Mouse (Mus musculus): ENCODE data around the gene Unk.
A peak's percentile ranks its signal among the peaks of the same experiment; 100 is the strongest.

Gene Unk

DNA sequence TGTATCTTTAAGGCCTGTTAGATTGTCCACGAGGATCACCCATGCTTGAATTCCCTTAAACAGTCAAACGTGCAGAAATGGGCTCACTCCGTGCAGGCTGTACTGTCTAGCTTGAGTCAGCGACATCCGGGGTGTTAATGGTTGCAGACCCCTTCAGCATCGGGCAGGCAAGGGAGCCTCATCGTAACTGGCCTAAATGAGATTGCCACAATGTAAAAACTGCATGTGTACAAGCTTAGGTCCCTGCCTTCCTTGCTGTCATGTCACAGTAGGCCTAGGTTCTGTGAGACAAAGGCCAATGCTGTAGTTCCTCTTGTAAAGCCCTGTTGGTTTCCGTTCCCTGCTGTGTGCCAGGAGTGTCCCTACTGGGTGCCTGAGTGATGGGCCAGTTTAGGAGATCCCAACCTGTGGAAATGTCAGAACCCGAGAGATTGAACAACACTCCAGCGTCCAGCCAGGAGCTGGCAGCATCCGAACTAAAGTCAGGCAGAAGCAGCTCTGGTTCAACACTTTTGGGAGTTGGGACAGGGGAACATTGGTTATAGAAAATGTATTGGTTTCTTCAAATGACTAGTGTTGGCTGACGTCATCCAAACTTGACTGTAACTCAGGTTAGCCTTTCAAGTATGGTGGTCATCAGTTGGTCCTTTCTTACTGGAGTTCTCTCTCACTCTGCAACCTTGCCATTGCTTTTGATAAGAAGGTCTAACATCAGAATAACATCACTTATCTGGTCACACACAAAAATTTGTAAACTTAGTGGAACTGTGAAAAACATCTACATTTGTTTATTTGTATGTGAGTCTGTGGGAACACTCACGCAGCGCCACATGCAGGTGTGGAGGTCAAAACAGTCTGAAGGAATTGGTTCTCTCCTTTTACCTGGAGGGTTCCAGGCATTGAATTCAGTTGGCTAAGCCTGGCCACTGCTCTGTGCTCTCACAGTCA, 1.1 kb downstream of the Unk start:
- peak in 1 of 2 experiments; percentile 47 for DNase-seq

GRCm38 (mm10) chr11:116034584-116034983, 4.5 kb downstream of the Unk start:
- DNase-seq, result no peak

DNA sequence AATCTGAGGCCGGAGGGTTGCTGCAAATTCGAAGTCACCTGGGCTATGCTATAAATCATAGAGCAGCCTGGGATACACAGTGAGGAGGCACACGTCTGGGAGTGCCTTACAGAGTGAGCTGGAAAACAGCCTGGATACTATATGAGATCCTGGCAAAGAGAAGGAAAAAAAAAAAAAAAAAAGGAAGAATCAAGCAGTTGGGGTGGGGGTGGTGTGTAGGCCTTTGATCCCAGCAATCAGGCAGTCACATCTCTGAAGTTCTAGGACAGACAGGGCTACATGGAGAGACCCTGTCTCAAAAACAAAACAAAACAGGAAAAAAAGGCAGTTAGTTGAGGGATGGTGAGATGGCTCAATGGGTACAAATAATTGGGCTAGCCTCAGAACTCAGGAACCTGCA, 6.5 kb downstream of the Unk start:
- DNase-seq, result no peak

DNA sequence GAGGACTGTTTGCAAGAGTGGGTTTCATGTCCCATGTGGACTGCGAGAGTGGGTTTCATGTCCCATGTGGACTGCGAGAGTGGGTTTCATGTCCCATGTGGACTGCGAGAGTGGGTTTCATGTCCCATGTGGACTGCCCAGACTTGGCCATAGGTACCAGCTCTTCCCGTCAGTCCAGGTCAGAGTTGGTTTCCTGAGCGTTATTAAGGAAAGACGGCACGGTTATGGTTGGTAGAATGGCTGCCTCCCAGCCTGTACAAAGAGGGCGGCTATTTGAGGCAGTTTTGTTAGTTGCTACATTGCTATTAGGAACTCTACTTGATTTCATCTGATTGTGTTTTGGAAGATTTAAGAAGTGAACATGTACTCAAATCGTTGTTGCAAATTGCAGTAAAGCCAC, 7.7 kb downstream of the Unk start:
- no peak for DNase-seq

DNA sequence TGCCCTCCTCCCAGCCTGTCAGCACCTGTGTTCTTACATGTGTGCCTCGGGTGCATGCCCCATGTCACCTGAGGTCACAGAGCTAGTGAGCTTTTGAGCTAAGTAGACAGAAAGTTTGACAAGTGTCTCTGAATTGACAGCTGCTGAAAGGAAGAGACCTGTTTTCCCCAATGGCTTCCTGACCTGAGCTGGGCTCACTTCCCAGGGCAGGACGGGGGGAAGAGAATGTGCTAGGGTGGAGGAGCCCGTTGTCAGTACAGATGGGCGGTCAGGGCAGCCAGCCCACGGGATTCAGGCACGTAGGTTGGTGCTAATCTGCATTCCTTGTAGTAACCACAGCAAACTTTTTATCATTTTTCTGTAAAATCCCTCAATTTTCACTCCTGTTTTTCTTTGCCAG, 10.5 kb downstream of the Unk start:
- no peak for DNase-seq

DNA sequence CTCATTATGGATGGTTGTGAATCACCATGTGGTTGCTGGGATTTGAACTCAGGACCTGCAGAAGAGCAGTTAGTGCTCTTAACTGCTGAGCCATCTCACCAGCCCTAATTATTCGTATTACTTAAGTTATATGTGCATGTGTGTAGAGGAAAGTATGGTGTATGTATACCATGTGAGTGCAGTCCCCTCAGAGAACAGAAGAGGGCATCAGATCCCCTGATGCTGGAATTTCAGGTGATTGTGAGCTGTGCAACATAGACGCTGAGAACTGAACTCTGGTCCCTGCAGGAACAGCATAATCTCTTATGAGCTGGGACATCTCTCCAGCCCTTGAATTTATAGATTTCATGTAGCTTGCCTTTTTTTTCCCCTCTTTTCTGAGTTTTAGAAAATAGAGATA, 11.7 kb downstream of the Unk start:
- no peak for DNase-seq

DNA sequence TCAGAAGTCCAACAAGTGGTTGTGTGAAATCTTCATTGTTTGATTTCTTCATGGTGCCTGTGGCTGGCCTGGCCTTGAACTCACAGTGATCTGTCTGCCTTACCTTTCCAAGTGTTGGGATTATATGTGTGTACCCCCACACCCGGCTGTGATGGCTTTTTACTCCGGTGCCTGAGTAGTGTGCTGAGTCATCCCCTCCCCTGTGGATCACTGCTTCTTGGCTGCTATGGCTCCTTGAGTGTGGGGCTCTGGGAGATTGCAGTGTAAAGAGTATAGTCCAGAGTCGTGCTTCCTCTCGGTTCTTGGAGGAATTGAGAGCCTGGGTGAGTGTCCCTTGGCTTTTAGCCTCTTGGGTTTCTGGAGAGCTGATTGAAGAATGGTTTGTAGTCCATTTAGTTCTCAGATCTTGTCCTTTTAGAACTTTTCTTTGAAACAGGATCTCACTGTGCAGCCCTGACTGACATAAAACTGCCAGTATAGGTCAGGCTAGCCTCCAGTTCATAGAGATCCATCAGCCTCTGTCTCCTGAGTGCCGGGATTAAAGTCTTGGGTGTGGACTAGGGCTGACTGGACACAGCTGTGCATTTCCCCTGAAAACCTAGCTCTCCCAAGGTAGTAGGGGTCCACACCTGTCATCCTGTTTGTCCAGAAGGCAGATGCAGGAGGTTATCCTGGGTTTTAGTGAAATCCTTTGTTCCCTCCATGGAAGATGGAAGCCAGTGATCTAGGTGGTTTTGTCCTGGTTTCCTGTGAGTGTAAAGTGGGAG, 12.4 kb downstream of the Unk start:
- no peak for DNase-seq

DNA sequence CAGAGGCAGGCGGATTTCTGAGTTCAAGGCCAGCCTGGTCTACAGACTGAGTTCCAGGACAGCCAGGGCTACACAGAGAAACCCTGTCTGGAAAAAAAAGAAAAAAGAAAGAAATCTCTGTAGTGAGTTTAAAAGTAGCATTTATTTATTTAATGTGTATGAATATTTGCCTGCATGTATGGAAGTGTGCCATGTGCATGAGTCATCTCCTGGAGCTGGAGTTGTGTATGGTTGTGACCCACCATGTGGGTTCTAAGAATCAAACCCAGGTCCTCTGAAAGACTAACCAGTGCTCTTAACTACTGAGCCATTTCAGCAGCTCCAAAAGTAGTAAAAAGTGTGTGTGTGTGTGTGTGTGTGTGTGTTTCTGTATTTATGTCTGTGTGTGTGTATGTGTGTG, 13.2 kb downstream of the Unk start:
- no peak for DNase-seq

GRCm38 (mm10) chr11:116045173-116045572, 15.1 kb downstream of the Unk start:
- DNase-seq, result no peak

- DNase-seq, result no peak
These were observed 19.5 kb downstream of the Unk start for GRCm38 (mm10) chr11:116049610-116050009.

- no peak for DNase-seq
These were observed 20.1 kb downstream of the Unk start for GRCm38 (mm10) chr11:116050196-116050595.

- no peak for DNase-seq
These were observed 23.5 kb downstream of the Unk start for GRCm38 (mm10) chr11:116053510-116054229.

GRCm38 (mm10) chr11:116055873-116056272, 25.8 kb downstream of the Unk start:
- DNase-seq, result no peak

DNA sequence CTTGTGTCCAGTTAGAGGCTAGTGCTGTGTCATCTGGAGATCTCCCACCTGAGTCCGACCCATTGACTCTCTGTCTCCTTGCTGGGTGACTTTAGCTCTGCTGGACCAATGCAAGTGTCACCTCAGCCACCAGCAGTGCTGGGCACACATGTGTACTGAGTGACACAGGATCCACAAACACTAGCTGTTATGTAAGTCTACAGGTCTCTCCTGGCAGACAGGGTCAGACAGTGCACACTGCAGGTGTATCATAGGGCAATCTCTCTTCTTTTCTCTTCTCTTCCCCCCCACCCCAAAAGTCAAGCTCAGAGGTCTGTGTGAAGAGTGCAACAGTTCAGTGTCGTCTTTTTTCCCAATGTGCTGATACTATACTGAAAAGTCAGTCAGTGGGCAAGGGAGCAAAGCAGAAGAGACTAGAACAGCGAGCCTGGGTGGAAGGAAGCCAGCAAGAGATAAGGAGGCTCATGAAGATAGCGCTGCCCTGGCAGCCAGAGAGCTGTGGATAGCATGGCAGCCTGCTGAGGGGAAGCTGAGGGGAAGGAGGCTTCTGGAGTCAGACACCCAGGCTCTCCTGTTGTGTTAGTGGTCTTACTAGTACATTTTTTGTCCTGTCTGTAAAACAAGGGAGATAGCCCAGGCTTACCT, 27.2 kb downstream of the Unk start:
- no peak for DNase-seq

DNA sequence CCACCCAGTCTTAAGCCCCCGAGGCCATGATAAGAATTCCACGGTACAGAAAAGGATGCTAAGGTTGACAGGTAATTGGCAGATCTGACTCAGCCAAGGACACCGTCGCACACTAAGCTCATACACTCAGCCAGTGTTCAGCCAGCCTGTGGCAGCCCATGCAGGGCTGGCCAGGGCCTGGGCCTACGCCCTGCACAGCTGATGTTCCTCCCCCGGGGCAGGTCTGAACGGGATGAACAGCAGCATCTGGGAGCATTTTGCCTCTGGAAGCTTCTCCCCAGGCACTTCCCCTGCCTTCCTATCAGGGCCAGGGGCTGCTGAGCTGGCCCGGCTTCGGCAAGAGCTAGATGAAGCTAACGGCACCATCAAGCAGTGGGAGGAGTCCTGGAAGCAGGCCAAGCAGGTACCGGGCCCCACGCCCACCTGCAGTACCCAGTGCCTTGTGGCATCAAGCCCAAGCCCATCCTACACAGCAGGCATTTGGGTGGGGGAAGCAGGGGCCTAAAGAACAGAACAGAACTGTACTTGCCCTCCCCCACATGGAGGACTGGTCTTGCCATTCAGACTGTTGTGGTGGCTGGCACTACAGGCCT, 28.0 kb downstream of the Unk start:
- no peak for DNase-seq

DNA sequence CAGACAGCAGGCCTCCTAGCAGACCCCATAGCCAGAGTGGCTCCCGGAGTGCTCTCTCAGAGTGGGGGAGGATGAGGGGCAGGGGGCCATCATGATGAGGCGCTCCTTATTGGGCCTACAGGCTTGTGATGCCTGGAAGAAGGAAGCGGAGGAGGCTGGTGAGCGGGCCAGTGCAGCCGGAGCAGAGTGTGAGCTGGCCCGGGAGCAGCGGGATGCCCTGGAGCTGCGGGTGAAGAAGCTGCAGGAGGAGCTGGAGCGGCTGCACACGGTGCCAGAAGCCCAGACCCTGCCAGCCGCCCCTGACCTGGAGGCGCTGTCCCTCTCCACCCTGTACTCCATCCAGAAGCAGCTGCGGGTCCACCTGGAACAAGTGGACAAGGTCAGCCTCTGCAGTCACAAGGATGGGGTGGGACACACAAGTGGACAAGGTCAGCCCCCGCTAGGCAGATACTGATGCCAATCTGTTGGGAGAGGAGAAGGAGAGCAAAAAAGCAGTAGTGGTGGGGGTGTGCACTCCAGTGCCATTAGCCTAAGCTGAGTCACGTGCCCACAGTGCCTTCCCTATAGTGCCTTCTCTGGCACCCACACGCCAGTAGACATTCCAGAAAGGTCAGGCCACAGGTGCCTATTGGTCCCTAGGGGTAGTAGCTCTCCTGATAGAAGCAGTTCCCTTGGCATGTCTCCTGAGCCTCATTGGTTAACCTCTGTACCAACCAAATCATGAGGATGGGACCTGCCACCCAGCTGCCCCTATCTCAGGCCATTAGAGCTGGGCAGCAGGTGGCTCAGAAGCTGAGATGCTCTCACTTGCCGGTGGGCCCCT, 29.0 kb downstream of the Unk start:
- no peak for DNase-seq

DNA sequence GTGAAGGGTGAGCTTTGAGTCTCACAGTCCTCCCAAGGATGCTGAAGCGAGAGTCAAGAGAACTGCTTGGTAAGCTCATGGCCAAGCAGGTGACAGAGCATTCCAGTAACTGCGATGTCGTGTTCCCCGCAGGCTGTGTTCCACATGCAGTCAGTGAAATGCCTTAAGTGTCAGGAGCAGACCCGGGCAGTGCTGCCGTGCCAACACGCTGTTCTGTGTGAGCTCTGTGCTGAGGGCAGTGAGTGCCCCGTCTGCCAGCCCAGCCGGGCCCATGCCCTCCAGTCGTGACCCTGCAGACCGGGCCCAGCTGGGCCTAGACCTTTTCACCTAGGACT, 29.5 kb downstream of the Unk start:
- DNase-seq, result no peak

DNA sequence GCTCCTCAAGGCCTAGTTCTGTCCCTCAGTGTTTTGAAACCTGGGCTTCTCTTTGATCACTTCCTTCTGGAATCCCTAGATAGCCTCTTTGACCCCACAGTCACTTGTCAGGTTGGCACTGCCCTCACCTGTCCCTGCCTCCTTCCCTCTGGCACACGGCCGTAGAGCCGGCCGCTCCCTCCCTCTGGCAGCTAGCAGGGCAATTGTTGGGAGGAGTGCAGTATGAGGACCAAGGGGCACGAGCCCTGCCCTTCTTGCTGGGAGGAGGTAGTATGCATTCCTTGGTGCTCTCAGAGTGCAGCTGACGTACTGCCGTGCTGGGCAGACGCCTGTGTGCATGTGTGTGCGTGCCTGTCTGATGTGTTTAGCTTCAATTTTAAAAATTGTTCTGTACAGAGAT, 30.5 kb downstream of the Unk start:
- no peak for DNase-seq

DNA sequence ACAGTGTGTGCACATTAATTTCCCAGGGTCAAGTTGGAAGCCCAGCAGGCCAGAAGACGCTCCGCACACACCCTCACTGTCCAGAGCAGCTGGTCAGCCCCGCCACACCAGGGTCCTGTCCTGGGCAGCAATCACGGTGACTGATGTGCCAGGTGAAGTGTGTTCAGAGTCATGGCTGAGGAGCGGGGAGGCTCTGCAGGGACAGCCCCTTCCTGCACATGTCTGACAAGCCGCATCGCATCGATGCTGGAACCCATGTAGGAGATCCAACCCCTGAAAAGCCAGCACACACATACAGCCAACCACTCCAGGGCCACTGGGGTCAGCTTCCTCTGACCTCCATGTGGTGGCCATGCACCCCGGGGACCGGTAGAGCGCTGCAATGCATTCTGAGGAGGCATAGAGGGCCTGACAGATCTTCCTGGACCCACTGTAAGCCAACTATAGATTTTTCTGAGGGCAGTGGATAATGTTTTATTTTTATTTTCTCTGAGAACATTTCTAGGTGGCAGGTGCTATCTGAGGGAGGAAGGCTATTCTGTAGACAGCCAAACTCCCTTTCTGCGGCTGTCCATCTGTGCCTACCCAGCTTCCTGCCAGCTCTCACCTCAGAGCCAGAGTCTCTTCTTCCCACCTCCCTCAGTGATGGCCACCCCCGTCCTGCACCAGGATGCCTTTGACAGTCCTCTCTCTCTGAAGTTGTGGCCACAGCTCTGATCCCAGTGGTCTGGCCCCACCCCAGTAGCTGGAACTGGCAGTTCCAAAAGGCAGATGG, 31.7 kb downstream of the Unk start:
- DNase-seq, result no peak

DNA sequence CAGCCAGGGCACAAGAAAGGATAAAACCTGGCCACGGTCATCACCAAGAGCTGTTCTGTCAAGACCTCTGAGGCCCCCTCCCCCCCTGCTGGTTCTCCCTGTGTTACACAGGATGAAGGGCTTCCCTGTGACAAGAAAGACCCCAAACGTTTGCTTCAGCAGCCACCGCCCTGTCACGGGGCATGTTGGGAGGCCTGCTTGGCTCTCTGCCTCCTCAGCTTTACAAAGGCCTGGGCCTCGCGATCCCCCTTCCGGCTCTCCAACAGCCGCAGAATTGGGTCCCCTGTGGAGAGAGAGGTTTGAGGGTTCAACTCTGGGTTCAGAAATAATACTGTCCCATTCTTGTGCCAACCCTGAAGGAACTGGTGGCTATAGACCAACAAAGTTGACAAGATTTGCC, 32.4 kb downstream of the Unk start:
- DNase-seq, result no peak

DNA sequence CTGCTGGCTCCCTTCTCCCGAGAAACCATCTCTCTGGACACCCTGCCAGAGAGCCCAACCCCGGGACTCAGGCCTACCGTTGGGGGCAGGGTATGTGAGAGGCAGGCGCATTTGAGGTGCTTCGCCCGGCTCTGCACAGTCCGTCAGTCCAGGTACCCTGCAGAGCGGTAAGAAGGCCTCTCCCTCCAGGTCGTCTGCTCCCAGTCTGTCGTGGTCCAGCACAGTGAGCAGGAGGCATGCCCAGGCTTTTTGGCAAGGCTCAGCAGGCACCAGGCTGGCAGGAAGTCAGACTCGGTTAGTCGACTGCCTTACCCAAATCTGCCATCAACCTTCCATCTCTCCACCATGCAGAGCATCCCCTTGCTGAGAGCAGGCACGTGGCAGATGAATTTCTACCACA, 33.4 kb downstream of the Unk start:
- no peak for DNase-seq
